Mouse (Mus musculus): Measurements from ENCODE around the gene Slc15a3.

DNA sequence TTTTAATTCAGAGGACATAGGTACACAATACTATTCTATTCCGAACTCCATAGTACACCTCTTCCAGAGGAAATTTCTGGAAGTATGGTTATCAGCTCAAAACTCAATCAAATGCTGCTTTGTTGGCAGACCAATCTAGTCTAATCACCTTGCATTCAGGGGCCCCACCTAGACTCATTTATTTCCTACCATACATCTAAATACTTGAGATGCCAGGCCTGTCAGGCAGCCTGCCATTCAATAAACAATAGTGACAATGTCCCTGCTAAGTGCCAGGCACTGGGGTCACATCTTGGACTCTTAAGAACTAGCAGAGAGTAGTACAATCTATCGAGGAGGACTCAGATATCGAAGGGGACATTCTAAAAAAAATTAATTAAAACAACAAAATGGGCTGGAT lies 52.7 kb downstream of the Slc15a3 start:
- TF ChIP-seq CTCF (IDR thresholded peaks at IDR 0.05; ENCODE audit: low read depth, low read length) (no peak), POLR2A (IDR thresholded peaks at IDR 0.05; ENCODE audit: borderline replicate concordance, low read depth, low read length) (no peak)

Data from bone marrow macrophage, adult 2 months (primary cell).